Mouse (Mus musculus) monocyte, adult 59 days (primary cell): Measurements from ENCODE around the gene Zfp968. TPM values are rescaled to one million over a fixed set of nuclear protein-coding genes. Genes with fewer than 3 reads are reported as not detected.

Experiments
- total RNA-seq, 2 experiments: library from RNA; stranded (reverse); gene quantifications; one replicate each; pipeline ENCODE4 v1.2.4; 2023

Gene Zfp968
- total RNA-seq: under 1 TPM in 1 of 2 experiments, not detected in 1; 0.86 TPM

DNA sequence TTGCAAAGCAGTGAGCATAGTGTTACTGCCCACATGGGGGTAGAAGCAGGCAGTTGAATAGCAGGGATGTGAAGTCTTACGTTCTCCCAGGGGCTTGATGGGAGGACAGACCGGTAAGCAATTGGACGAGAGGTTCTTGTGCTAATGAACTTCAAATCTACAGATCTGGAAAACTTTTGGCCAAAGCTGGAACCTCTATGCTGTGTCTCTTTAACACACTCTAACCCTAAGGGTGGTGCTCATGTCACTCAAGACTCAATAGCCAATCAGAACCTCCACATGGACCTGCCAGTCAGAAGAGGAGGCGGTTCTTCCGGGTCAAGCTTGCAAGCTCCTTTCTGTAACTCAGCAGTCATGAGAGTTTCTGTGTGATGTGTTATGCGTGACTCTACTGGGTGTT, at the start of gene Zfp968:
Gene Zfp968 (plus strand): TSS at position 301 of the 400 bp plus-strand sequence.

DNA sequence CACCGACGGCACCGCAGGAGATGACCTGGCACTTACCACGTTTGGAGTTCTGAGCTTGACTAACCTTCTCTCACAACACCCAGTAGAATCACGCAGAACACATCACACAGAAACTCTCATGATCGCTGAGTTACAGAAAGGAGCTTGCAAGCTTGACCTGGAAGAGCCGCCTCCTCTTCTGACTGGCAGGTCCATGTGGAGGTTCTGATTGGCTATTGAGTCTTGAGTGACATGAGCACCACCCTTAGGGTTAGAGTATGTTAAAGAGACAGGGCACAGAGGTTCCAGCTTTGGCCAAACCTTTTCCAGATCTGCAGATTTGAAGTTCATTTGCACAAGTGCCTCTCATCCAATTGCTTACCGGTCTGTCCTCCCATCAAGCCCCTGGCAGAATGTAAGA, 34.1 kb upstream of the Zfp968 start, which contains the start of gene Gm4631:
Gene Gm4631 (minus strand): TSS at position 101 of the 400 bp plus-strand sequence.

Other genes starting within 250 kb of the Zfp968 start
- gene Gm14399, start 230.4 kb upstream of the Zfp968 start, total RNA-seq: 1 to 10 TPM; 3.1 to 4.2 TPM
- under 1 TPM in 1 of 2 experiments, not detected in 1; 0.36 TPM for gene Gm14443, start 196.6 kb upstream of the Zfp968 start, total RNA-seq
- gene Gm14391, start 165.5 kb upstream of the Zfp968 start, total RNA-seq: 10 to 100 TPM; 10.2 to 11.3 TPM
- 1 to 10 TPM in 1 of 2 experiments, not detected in 1; 2.5 TPM for gene Gm14440, start 97.3 kb upstream of the Zfp968 start, total RNA-seq
- 1 to 10 TPM; 6.3 to 6.5 TPM for gene Gm4631, start 34.2 kb upstream of the Zfp968 start, total RNA-seq
- gene Gm4724, start 63.4 kb downstream of the Zfp968 start, total RNA-seq: 1 to 10 TPM in 1 of 2 experiments, not detected in 1; 1.3 TPM
- gene Zfp965, start 97.5 kb downstream of the Zfp968 start, total RNA-seq: under 1 TPM; 0.60 to 0.94 TPM